Mouse (Mus musculus) cerebellum, adult 2 months (tissue): ENCODE data around the gene Zfp398. TPM values are rescaled to one million over a fixed set of nuclear protein-coding genes. Genes with fewer than 3 reads are reported as not detected.
A peak's percentile ranks its signal among the peaks of the same experiment; 100 is the strongest.

Source experiments
- DNase-seq, 2 experiments: peaks; one replicate each; pipeline ENCODE4 v3.0.0; 2021
- H3K27ac ChIP-seq: fragments of 200-500 bp; 2 replicates; pipeline ENCODE4 v1.5.1; 2012; ENCODE audit warnings: low read length, control low read depth, inconsistent platforms; ENCODE audit not compliant: insufficient read depth
- H3K27me3 ChIP-seq: fragments of 200-500 bp; 2 replicates; pipeline ENCODE4 v1.6.1; 2012; ENCODE audit warnings: inconsistent platforms, mild to moderate bottlenecking, low read length, moderate library complexity; ENCODE audit not compliant: control insufficient read depth, insufficient read depth
- H3K4me1 ChIP-seq: fragments of 200-500 bp; 2 replicates; pipeline ENCODE4 v1.6.1; 2011; ENCODE audit warnings: low read length; ENCODE audit not compliant: control insufficient read depth, insufficient read depth
- H3K4me3 ChIP-seq: fragments of 200-500 bp; replicated peaks from 2 replicates; pipeline ENCODE3; 2011; ENCODE audit warnings: mild to moderate bottlenecking, low read depth, low read length, control low read depth; ENCODE audit not compliant: insufficient read depth
- CTCF ChIP-seq: fragments of 200-500 bp; IDR thresholded peaks from 2 replicates; pipeline ENCODE4 v1.5.1; 2011; ENCODE audit warnings: low read depth, mild to moderate bottlenecking, control low read depth, low read length, moderate library complexity, borderline replicate concordance; ENCODE audit not compliant: insufficient read depth
- POLR2A ChIP-seq: fragments of 200-500 bp; IDR thresholded peaks from 2 replicates; pipeline ENCODE4 v1.6.1; 2011; ENCODE audit warnings: low read length, control low read depth, borderline replicate concordance; ENCODE audit not compliant: insufficient read depth
- WGBS: fragments of 180-500 bp; shearing (Covaris S2); methylation state at CpG from one replicate; pipeline ENCODE4 v1.1.7; 2018; 5-methylcytosine and 5-hydroxymethylcytosine counted together
- polyA plus RNA-seq: library from polyadenylated mRNA; depleted of rRNA; stranded (reverse); fragments of >200 nt; gene quantifications from 2 replicates; pipeline ENCODE4 v1.2.3, GENCODE M21; 2012; rRNA removed

Zfp398 gene
- polyA plus RNA-seq, 1 experiment: 20.0 TPM

DNA sequence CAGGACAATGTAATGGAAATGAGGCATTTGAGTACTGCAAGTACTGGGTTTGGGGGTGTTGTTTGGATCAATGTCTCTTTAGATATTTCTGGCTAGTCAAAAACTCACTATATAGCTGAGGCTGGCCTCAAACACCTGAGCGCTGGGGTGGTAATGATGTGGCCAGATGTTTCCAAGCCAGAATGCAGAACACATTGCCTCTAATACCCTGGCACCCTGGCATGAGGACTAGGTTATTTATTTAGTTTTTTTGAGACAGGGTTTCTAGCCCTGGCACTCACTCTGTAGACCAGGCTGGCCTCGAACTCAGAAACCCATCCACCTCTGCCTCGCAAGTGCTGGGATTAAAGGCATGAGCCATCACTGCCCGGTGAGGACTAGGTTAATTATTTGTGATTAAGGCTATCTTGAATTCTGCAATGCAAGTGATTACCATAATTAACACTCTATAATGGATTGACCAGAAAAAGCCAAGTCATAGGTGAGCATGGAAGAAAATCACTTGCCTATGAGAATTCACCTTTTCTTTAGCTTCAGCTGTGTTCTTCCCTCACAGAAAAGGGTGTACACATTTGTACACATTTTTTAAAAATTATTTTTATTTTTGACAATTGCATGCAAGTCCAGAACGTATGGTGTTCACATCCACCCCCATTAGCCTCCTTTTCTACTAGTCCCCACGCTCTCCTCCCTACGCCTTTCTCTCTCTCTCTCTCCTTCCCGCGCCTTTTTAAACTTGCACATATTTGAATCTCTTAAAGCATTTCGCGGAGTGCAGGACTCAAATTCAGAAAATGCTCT is 84.4 kb downstream of the Zfp398 start:
- TF ChIP-seq POLR2A (no peak), CTCF (no peak)
- peak overlapping the region; percentile 82 for H3K4me3 ChIP-seq
- 28% methylated on average over 11 of the region's 11 CpGs for WGBS
- H3K4me1 ChIP-seq: peaks cover 2% of the 10 kb centered on the region; the same call in 1 of the 2 replicates
- no peak for DNase-seq
- H3K27ac ChIP-seq: peak overlapping the region; percentile 43; the same call in 1 of the 2 replicates
- no peaks in the 10 kb centered on the region for H3K27me3 ChIP-seq

DNA sequence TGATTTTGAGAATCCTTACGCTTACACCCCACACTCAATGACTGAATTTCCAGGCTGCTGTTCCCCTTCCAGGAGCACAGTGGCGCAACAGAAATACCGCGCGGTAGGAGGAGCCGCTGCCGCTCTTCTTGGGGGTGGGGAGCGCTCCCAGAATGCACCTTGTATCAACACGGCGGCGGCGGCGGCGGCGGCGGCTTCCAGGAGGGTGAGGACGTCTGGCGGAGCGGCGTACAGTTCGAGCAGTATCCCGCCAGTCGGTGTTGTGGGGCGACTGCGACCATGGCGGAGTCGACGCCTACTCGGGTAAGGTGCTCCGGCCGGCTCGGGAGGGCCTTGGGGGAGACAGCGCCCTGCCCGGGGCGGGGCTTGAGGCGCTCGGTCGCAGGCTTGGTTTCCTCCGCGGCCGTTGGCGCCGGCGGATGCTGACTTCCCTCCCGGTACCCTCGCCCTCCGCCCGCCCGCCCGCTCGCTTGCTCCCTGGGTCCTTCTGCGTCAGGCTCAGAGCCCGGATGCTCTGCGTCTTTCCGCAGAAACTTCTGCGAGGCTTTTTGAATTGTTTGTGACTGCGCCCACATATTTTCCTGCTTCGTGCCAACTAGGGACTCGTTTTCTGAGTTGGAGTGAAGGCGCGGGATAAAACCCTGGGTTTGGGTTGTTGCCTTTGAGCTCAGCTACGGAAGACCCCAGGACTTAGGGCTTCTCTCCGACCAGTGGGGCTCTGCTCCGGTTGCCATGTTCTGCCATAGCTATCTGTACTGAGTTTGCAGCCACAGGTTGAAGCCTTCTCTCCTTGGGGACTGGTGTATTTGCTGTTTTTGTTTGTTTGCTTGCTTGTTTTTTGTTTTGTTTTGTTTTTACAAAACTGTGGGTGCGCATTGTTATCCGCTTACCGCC is 85.2 kb downstream of the Zfp398 start, which contains the start of gene Zfp212:
Gene Zfp212 (plus strand): TSS at position 30 of the 894 bp plus-strand sequence.
- DNase-seq: peak; percentile 91
- H3K4me3 ChIP-seq: peak within 1 kb of the TSS; percentile 82
- WGBS: under 1% methylated on average over 67 of the region's 67 CpGs
- TF ChIP-seq CTCF (peak; percentile 59), POLR2A (peak; percentile 62)
- peak within 1 kb of the TSS; percentile 82 for H3K27ac ChIP-seq
- no peaks in the 10 kb centered on the region for H3K27me3 ChIP-seq
- peaks cover 6% of the 10 kb centered on the region for H3K4me1 ChIP-seq

Other genes with a start within 250 kb of the Zfp398 start
- 24.3 and 24.4 TPM in 2 replicates for gene Ezh2, start 240.3 kb upstream of the Zfp398 start, polyA plus RNA-seq
- gene Pdia4, start 22.2 kb upstream of the Zfp398 start, polyA plus RNA-seq: 30.1 and 31.9 TPM in 2 replicates
- 2.9 and 3.0 TPM in 2 replicates for gene Zfp786, start 4.8 kb upstream of the Zfp398 start, polyA plus RNA-seq
- gene Zfp282, start 41.5 kb downstream of the Zfp398 start, polyA plus RNA-seq: 14.0 and 16.6 TPM in 2 replicates
- 17.2 and 19.0 TPM in 2 replicates for gene Zfp212, start 84.8 kb downstream of the Zfp398 start, polyA plus RNA-seq
- gene Zfp956, start 117.7 kb downstream of the Zfp398 start, polyA plus RNA-seq: 34.4 and 35.1 TPM in 2 replicates
- 27.6 and 35.2 TPM in 2 replicates for gene Zfp777, start 213.2 kb downstream of the Zfp398 start, polyA plus RNA-seq